Mouse (Mus musculus) lung, embryonic 15.5 days (tissue): ENCODE results near the gene Nudt14. TPM values are rescaled to one million over a fixed set of nuclear protein-coding genes. Genes with fewer than 3 reads are reported as not detected.
A peak's percentile ranks its signal among the peaks of the same experiment; 100 is the strongest.

Experiments
- ATAC-seq: fragments of 200-750 bp; cut with Nextera tagmentation; 2 replicates; pipeline ENCODE4 v1.8.0; 2017; ENCODE audit warnings: moderate number of reproducible peaks, borderline replicate concordance; ENCODE audit not compliant: low FRiP score, low TSS enrichment; ENCODE audit errors: extremely low read depth
- H3K27ac ChIP-seq: fragments of 300-500 bp; sonication (generic); 2 replicates; pipeline ENCODE4 v1.5.1; 2015; ENCODE audit warnings: moderate library complexity, mild to moderate bottlenecking, inconsistent platforms
- H3K27me3 ChIP-seq: fragments of 300-500 bp; sonication (generic); 2 replicates; pipeline ENCODE4 v1.6.1; 2015; ENCODE audit warnings: inconsistent platforms
- H3K36me3 ChIP-seq: fragments of 300-500 bp; sonication (generic); 2 replicates; pipeline ENCODE4 v1.6.1; 2015; ENCODE audit warnings: inconsistent platforms
- H3K4me1 ChIP-seq: fragments of 300-500 bp; sonication (generic); 2 replicates; pipeline ENCODE4 v1.6.1; 2015; ENCODE audit warnings: inconsistent platforms
- H3K4me2 ChIP-seq: fragments of 300-500 bp; sonication (generic); 2 replicates; pipeline ENCODE4 v1.6.1; 2015; ENCODE audit warnings: inconsistent platforms, mild to moderate bottlenecking, moderate library complexity
- H3K4me3 ChIP-seq: fragments of 300-500 bp; sonication (generic); 2 replicates; pipeline ENCODE4 v1.5.1; 2015; ENCODE audit warnings: mild to moderate bottlenecking, inconsistent platforms
- H3K9ac ChIP-seq: fragments of 300-500 bp; sonication (generic); 2 replicates; pipeline ENCODE4 v1.6.1; 2015; ENCODE audit warnings: inconsistent platforms
- H3K9me3 ChIP-seq: fragments of 300-500 bp; sonication (generic); 2 replicates; pipeline ENCODE4 v1.6.1; 2016; ENCODE audit warnings: inconsistent platforms
- WGBS: fragments of 180-500 bp; shearing (Covaris S2); methylation state at CpG from one replicate; pipeline ENCODE4 v1.1.7; 2015; 5-methylcytosine and 5-hydroxymethylcytosine counted together
- polyA plus RNA-seq: library from polyadenylated mRNA; unstranded; fragments of >200 nt; fragmentation: Nextera tagmentation; extraction: Ambion mirVana; gene quantifications from 2 replicates; pipeline ENCODE4 v1.2.1, GENCODE M21; 2015

Gene Nudt14
- polyA plus RNA-seq, 1 experiment from 2014 or later: 103 TPM

DNA sequence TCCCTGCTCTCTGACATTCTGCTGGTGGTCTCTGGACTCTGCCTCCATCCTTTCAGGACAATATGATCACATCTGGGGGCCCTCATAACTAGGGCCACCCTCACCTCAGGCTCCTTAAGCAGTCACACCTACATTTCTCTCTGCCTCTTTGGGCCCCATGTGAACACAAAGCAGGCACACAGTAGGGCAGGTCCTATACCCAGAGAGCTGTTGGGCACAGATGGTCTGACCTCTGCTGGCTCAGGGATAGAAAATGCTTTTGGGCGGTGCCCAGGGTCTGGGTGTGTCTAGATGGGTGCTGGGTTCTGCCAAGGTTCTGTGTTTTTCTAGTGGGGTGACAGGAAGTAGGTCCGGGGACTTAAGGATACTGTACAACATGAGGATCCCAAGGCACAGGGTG lies 1.7 kb upstream of the Nudt14 start:
- Histone ChIP-seq H3K4me3 (no peak overlapping the region), H3K9me3 (no peaks in the 10 kb centered on the region), H3K4me2 (no peak overlapping the region), H3K27ac (no peak overlapping the region), H3K9ac (no peak overlapping the region), H3K4me1 (peaks cover 23% of the 10 kb centered on the region), H3K27me3 (no peaks in the 10 kb centered on the region), H3K36me3 (no peaks in the 10 kb centered on the region)
- no peak for ATAC-seq
- WGBS: 67% methylated on average over 2 of the region's 2 CpGs

GRCm38 (mm10) chr12:112941156-112941775 lies 658 bp downstream of the Nudt14 start:
- Histone ChIP-seq H3K9me3 (no peaks in the 10 kb centered on the region), H3K27ac (peak overlapping the region; percentile 93), H3K36me3 (no peaks in the 10 kb centered on the region), H3K4me3 (peak overlapping the region; percentile 89), H3K27me3 (no peaks in the 10 kb centered on the region), H3K9ac (peak overlapping the region; percentile 86), H3K4me1 (peaks cover 31% of the 10 kb centered on the region), H3K4me2 (peak overlapping the region; percentile 86)
- 0 out of 2 replicates have a peak, but pooled peaks have one; percentile 0 for ATAC-seq
- 36% methylated on average over 10 of the region's 10 CpGs for WGBS

DNA sequence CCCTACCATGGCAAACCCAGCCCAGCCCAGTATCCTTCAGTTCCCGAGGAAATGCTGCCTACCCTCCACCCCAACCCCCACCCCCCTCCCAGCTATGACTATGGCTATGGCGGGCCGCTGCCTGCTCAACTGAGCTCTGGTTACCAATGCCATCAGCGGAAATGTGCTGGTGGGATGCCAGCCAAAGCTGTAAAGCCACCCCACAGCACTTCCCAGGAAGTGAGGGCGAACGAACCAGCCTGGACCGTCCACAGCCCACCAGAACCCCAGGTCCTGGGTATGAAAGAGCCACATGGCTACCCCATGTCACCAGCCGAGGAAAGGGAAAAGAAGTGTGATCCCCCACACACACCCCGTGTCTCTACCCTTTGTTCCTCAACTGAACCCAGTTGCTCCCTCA lies 1.2 kb downstream of the Nudt14 start:
- H3K27me3 ChIP-seq: no peaks in the 10 kb centered on the region
- no peaks in the 10 kb centered on the region for H3K36me3 ChIP-seq
- no peak overlapping the region for H3K4me3 ChIP-seq
- H3K27ac ChIP-seq: peak overlapping the region; percentile 93; the same call in 1 of the 2 replicates
- H3K9me3 ChIP-seq: no peaks in the 10 kb centered on the region
- H3K9ac ChIP-seq: no peak overlapping the region
- ATAC-seq: no peak
- WGBS: 62% methylated on average over 9 of the region's 9 CpGs
- peak overlapping the region; percentile 86; the same call in 1 of the 2 replicates for H3K4me2 ChIP-seq
- peaks cover 31% of the 10 kb centered on the region for H3K4me1 ChIP-seq

DNA sequence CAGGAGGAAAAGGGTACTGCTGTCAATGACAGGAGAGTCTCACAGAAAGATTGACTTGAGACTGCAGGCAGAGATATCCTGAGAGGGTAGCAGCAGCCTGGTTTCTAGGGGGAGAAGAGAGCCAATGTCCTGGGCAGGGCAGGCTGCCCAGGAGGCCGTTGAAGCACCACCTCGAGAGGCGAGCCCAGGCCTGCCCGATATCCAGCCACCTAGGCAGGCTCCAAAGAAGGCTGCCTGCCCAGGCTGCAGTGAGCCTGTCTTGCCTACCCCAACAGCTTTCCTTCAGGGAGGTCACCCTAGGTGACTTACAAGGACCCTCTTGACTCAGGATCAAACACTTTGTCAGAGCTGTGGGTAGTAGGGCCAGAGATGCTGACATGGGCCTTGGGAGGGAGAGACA lies 1.7 kb downstream of the Nudt14 start:
- WGBS: 66% methylated on average over 4 of the region's 4 CpGs

DNA sequence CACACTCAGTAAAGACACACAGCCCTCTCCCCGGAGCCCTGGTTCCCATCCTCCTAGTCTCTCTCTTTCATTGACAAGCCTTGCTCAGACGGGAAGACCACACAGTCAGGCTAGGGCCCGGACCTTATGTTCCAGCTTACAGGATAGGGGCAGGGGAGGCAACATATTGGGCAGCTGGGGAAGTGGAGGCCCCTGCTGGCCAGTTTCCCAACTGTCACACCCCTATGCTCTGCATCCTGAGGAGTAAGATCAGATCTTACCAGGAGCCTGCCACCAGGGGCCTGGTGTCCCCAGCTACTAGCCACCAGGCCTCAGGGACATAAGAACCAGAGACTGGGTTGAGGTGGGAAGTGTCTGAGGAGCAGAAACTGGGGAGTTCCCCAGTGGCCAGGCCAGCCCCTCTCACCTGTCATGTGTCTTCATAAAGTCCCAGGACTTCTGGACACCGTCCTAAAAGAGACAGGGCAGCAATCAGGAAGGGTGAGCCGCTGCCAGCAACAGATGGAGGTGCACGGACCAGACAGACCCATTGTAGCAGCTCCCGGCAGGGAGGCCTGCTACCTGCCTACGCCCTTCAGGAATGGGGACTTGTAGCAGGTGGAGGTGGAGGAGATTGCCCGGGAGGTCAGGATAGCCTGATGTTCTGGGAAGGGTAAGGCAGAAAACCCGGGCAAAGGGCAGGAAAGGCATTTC lies 2.9 kb downstream of the Nudt14 start:
- WGBS: 59% methylated on average over 10 of the region's 10 CpGs
- H3K27me3 ChIP-seq: no peaks in the 10 kb centered on the region

More for the DNA sequence above, 1.7 kb downstream of the Nudt14 start:
- no peaks in the 10 kb centered on the region for H3K27me3 ChIP-seq
- H3K9ac ChIP-seq: no peak overlapping the region
- ATAC-seq: no peak
- no peak overlapping the region for H3K27ac ChIP-seq
- H3K4me1 ChIP-seq: peaks cover 31% of the 10 kb centered on the region
- no peaks in the 10 kb centered on the region for H3K9me3 ChIP-seq
- H3K36me3 ChIP-seq: no peaks in the 10 kb centered on the region
- no peak overlapping the region for H3K4me2 ChIP-seq
- H3K4me3 ChIP-seq: no peak overlapping the region

DNA sequence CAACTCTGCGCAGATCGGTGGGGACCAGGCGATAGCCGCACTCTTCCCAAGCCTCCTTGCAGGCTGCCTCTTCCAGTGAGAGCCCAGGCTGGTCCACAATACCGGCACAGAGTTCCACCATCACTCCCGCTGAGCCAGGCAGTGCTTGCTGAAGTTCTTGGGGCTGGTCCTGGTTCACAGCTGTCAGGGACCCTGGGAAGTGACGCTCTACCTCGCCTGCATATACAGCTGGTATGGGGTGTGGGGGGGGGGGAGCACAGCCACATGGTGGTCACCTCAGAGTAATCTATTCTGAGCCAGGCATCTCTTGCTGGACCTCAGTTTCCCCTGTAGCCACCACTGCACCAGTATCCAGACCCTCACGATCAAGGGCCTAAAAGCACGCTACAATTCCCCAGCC lies 3.6 kb downstream of the Nudt14 start:
- WGBS: 78% methylated on average over 10 of the region's 10 CpGs
- no peaks in the 10 kb centered on the region for H3K36me3 ChIP-seq
- H3K4me2 ChIP-seq: no peak overlapping the region
- no peak overlapping the region for H3K4me3 ChIP-seq
- no peak for ATAC-seq
- H3K4me1 ChIP-seq: peaks cover 31% of the 10 kb centered on the region
- no peaks in the 10 kb centered on the region for H3K27me3 ChIP-seq
- no peaks in the 10 kb centered on the region for H3K9me3 ChIP-seq
- H3K27ac ChIP-seq: no peak overlapping the region
- no peak overlapping the region for H3K9ac ChIP-seq

More for the DNA sequence above, 2.9 kb downstream of the Nudt14 start:
- no peaks in the 10 kb centered on the region for H3K36me3 ChIP-seq
- ATAC-seq: no peak
- no peak overlapping the region for H3K4me2 ChIP-seq
- H3K4me3 ChIP-seq: no peak overlapping the region
- no peak overlapping the region for H3K27ac ChIP-seq
- H3K9ac ChIP-seq: peak overlapping the region; percentile 19; the same call in 1 of the 2 replicates
- peaks cover 31% of the 10 kb centered on the region for H3K4me1 ChIP-seq
- no peaks in the 10 kb centered on the region for H3K9me3 ChIP-seq

GRCm38 (mm10) chr12:112937906-112938305 lies 4.0 kb downstream of the Nudt14 start:
- Histone ChIP-seq H3K4me2 (no peak overlapping the region), H3K36me3 (no peaks in the 10 kb centered on the region), H3K4me1 (peaks cover 31% of the 10 kb centered on the region), H3K9me3 (no peaks in the 10 kb centered on the region), H3K27ac (no peak overlapping the region), H3K4me3 (no peak overlapping the region), H3K27me3 (no peaks in the 10 kb centered on the region), H3K9ac (no peak overlapping the region)
- ATAC-seq: no peak
- WGBS: 32% methylated on average over 9 of the region's 9 CpGs

DNA sequence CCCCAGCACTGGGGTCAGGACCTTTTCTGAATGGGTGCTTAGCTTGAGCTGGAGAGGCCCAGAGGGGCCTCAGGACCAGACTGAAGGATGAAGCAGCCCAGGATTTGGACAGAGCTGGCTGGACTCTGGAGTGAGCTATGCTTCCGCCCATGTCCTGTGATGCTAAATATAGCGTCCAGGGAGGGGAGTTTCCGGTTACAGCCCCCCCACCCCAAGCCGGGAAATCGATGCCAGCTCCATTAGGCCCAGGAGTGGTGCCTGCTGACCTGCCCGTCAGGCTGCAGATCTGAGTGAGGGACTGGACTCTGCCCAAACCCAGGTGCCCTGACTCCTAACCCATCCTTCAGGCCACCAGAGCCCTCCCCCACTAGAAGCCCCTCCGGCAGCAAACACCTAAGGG lies 9.3 kb downstream of the Nudt14 start:
- H3K4me1 ChIP-seq: peaks cover 24% of the 10 kb centered on the region
- peaks cover 43% of the 10 kb centered on the region for H3K27me3 ChIP-seq
- H3K9ac ChIP-seq: no peak overlapping the region
- H3K4me2 ChIP-seq: no peak overlapping the region
- H3K4me3 ChIP-seq: no peak overlapping the region
- WGBS: 26% methylated on average over 7 of the region's 7 CpGs
- ATAC-seq: no peak; the same call in 1 of the 2 replicates
- H3K36me3 ChIP-seq: no peaks in the 10 kb centered on the region
- H3K9me3 ChIP-seq: no peaks in the 10 kb centered on the region
- no peak overlapping the region for H3K27ac ChIP-seq

GRCm38 (mm10) chr12:112929562-112930352 lies 12.2 kb downstream of the Nudt14 start, which contains the start of gene Jag2:
TSS of gene Jag2 (minus strand) at chr12:112929776.
- Histone ChIP-seq H3K9ac (peak within 1 kb of the TSS; percentile 47), H3K4me2 (peak within 1 kb of the TSS; percentile 93), H3K27ac (peak within 1 kb of the TSS; percentile 41), H3K36me3 (no peaks in the 10 kb centered on the region), H3K4me3 (peak within 1 kb of the TSS; percentile 57), H3K9me3 (no peaks in the 10 kb centered on the region), H3K4me1 (peaks cover 27% of the 10 kb centered on the region), H3K27me3 (peaks cover 63% of the 10 kb centered on the region)
- ATAC-seq: peak; percentile 32
- WGBS: under 1% methylated on average over 64 of the region's 85 CpGs

- WGBS: under 1% methylated on average over 104 of the region's 124 CpGs
- H3K4me2 ChIP-seq: peak overlapping the region; percentile 93
- no peaks in the 10 kb centered on the region for H3K36me3 ChIP-seq
- ATAC-seq: peak; percentile 12
- H3K4me3 ChIP-seq: peak overlapping the region; percentile 57
- H3K4me1 ChIP-seq: peaks cover 27% of the 10 kb centered on the region
- peaks cover 63% of the 10 kb centered on the region for H3K27me3 ChIP-seq
- peak overlapping the region; percentile 41; the same call in 1 of the 2 replicates for H3K27ac ChIP-seq
- H3K9ac ChIP-seq: peak overlapping the region; percentile 47
- no peaks in the 10 kb centered on the region for H3K9me3 ChIP-seq
These were observed 13.3 kb downstream of the Nudt14 start for GRCm38 (mm10) chr12:112928401-112929241.

GRCm38 (mm10) chr12:112927265-112927664 lies 14.7 kb downstream of the Nudt14 start:
- no peak for ATAC-seq
- peak overlapping the region; percentile 93 for H3K4me2 ChIP-seq
- 60% methylated on average over 14 of the region's 14 CpGs for WGBS
- H3K36me3 ChIP-seq: no peaks in the 10 kb centered on the region
- H3K4me3 ChIP-seq: no peak overlapping the region
- no peak overlapping the region for H3K27ac ChIP-seq
- no peak overlapping the region for H3K9ac ChIP-seq
- peaks cover 21% of the 10 kb centered on the region for H3K4me1 ChIP-seq
- H3K9me3 ChIP-seq: no peaks in the 10 kb centered on the region
- H3K27me3 ChIP-seq: peaks cover 63% of the 10 kb centered on the region
